Mouse (Mus musculus) erythroblast, embryonic 14.5 days (primary cell): ENCODE data around the gene Slc22a12. TPM values are rescaled to one million over a fixed set of nuclear protein-coding genes. Genes with fewer than 3 reads are reported as not detected.

Source experiments
- H3K27me3 ChIP-seq: 2 replicates; pipeline ENCODE4 v1.6.1; 2012; ENCODE audit warnings: inconsistent platforms; ENCODE audit not compliant: control insufficient read depth
- H3K36me3 ChIP-seq: 2 replicates; pipeline ENCODE4 v1.6.1; 2012; ENCODE audit warnings: mild to moderate bottlenecking, inconsistent platforms; ENCODE audit not compliant: control insufficient read depth
- H3K4me1 ChIP-seq: 2 replicates; pipeline ENCODE4 v1.6.1; 2012; ENCODE audit warnings: inconsistent platforms; ENCODE audit not compliant: control insufficient read depth
- H3K4me3 ChIP-seq: replicated peaks from 2 replicates; pipeline ENCODE3; 2012; ENCODE audit warnings: moderate library complexity, mild to moderate bottlenecking, inconsistent platforms
- H3K9me3 ChIP-seq: 2 replicates; pipeline ENCODE4 v1.6.1; 2012; ENCODE audit warnings: low read length, inconsistent platforms, mixed read lengths; ENCODE audit not compliant: control insufficient read depth
- GATA1 ChIP-seq: IDR thresholded peaks from 2 replicates; pipeline ENCODE4 v1.6.1; 2012; ENCODE audit warnings: low read length, inconsistent platforms, mixed read lengths
- TAL1 ChIP-seq: IDR thresholded peaks from 3 replicates; pipeline ENCODE4 v1.6.1; 2012; ENCODE audit warnings: low read length, inconsistent platforms, mixed read lengths
- polyA plus RNA-seq: library from polyadenylated mRNA; stranded (reverse); fragments of >175 nt; gene quantifications from 2 replicates; pipeline ENCODE4 v1.2.3, GENCODE M21; 2012

The Slc22a12 gene
- polyA plus RNA-seq, 1 experiment, result not detected

- peaks cover 71% of the 10 kb centered on the region for H3K27me3 ChIP-seq
- H3K9me3 ChIP-seq, result no peaks in the 10 kb centered on the region; the same call in 1 of the 2 replicates
- no peak for TF ChIP-seq GATA1
- TF ChIP-seq TAL1, result no peak
- no peaks in the 10 kb centered on the region for H3K4me1 ChIP-seq
- H3K36me3 ChIP-seq, result no peaks in the 10 kb centered on the region
- H3K4me3 ChIP-seq, result no peak overlapping the region
These were observed 48.2 kb downstream of the Slc22a12 start for GRCm38 (mm10) chr19:6494504-6495170.

- H3K36me3 ChIP-seq, result no peaks in the 10 kb centered on the region
- no peak overlapping the region for H3K4me3 ChIP-seq
- H3K27me3 ChIP-seq, result peaks cover 65% of the 10 kb centered on the region
- H3K9me3 ChIP-seq, result no peaks in the 10 kb centered on the region; the same call in 1 of the 2 replicates
- H3K4me1 ChIP-seq, result no peaks in the 10 kb centered on the region
- no peak for TF ChIP-seq GATA1
- TF ChIP-seq TAL1, result no peak
These were observed 48.8 kb downstream of the Slc22a12 start for GRCm38 (mm10) chr19:6494032-6494431.

GRCm38 (mm10) chr19:6493219-6493618, 49.6 kb downstream of the Slc22a12 start:
- Histone ChIP-seq H3K4me3 (no peak overlapping the region), H3K27me3 (peaks cover 57% of the 10 kb centered on the region), H3K4me1 (no peaks in the 10 kb centered on the region), H3K36me3 (no peaks in the 10 kb centered on the region), H3K9me3 (no peaks in the 10 kb centered on the region)
- TF ChIP-seq GATA1 (no peak), TAL1 (no peak)

GRCm38 (mm10) chr19:6492124-6492523, 50.7 kb downstream of the Slc22a12 start:
- TF ChIP-seq TAL1 (no peak), GATA1 (no peak)
- no peaks in the 10 kb centered on the region for H3K36me3 ChIP-seq
- no peak overlapping the region for H3K4me3 ChIP-seq
- H3K4me1 ChIP-seq, result no peaks in the 10 kb centered on the region
- H3K9me3 ChIP-seq, result no peaks in the 10 kb centered on the region
- peaks cover 46% of the 10 kb centered on the region for H3K27me3 ChIP-seq

GRCm38 (mm10) chr19:6491538-6491937, 51.3 kb downstream of the Slc22a12 start:
- no peaks in the 10 kb centered on the region for H3K9me3 ChIP-seq
- H3K4me1 ChIP-seq, result no peaks in the 10 kb centered on the region
- no peaks in the 10 kb centered on the region for H3K36me3 ChIP-seq
- H3K4me3 ChIP-seq, result no peak overlapping the region
- peaks cover 40% of the 10 kb centered on the region for H3K27me3 ChIP-seq
- no peak for TF ChIP-seq GATA1
- no peak for TF ChIP-seq TAL1

- TF ChIP-seq TAL1 (no peak), GATA1 (no peak)
- Histone ChIP-seq H3K9me3 (no peaks in the 10 kb centered on the region), H3K4me3 (no peak overlapping the region), H3K4me1 (no peaks in the 10 kb centered on the region), H3K27me3 (peaks cover 17% of the 10 kb centered on the region), H3K36me3 (no peaks in the 10 kb centered on the region)
These were observed 53.8 kb downstream of the Slc22a12 start for GRCm38 (mm10) chr19:6489030-6489429.

Other genes starting within 250 kb of the Slc22a12 start
- gene Cdc42bpg, start 236.6 kb downstream of the Slc22a12 start, polyA plus RNA-seq, result 0.62 and 0.69 TPM in 2 replicates
- 6.4 and 8.3 TPM in 2 replicates for gene Men1, start 208.1 kb downstream of the Slc22a12 start, polyA plus RNA-seq
- gene Map4k2, start 201.9 kb downstream of the Slc22a12 start, polyA plus RNA-seq, result 1.2 and 2.1 TPM in 2 replicates
- gene Sf1, start 179.3 kb downstream of the Slc22a12 start, polyA plus RNA-seq, result 134 and 140 TPM in 2 replicates
- gene Pygm, start 158.6 kb downstream of the Slc22a12 start, polyA plus RNA-seq, result 0.08 and 0.14 TPM in 2 replicates
- 0.71 and 0.73 TPM in 2 replicates for gene Rasgrp2, start 143.7 kb downstream of the Slc22a12 start, polyA plus RNA-seq
- gene Nrxn2, start 124.3 kb downstream of the Slc22a12 start, polyA plus RNA-seq, result 0.03 TPM in 1 of 2 replicates, not detected in the other